Mouse (Mus musculus) urinary bladder, postnatal 14 days (tissue): ENCODE results near the gene Rab25.
"Not testable (repeated sequence)": the region's sequence is repeated elsewhere in the genome, so short reads cannot be mapped to it uniquely, and the experiment has no call there.

Experiments used
- DNase-seq: peaks from one replicate; pipeline ENCODE4 v3.0.0; 2021; ENCODE audit warnings: low spot score

The Rab25 gene

DNA sequence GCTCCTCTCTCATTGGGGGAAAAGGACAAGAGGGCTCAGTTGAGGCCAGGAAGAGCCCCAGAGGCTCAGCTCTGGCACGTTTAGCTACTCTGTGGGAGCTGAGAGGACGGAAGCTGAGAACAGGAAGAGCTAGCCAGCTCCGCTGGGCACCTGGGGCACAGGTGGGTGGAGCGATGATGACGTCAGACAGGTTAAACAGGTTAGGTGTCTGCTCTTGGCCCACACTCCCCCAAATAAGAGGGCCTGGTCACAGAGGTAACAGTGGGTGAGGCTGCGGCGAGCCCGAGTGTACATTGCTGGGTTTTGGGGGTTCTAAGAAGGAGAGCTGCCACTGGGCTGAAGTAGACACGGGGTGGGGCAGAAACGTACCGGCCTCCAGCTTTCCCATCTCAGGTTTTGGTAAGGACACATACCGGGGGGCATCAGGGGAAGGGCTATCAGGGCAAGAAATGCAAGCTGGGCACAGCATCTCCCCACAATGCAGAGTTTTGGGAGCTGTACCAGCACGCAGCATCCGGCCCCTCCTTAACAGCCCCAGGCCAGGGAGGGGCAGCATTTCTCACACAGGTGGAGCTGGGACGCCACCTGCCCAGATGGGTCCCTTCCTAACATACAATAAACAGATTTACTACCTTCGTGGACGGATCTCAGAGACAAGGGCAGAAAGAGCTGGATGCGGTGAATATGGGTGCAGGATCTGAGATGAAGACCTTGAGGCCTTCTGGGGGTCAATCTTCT is at the start of gene Rab25:
Gene Rab25, minus strand, starts transcription at position 121 of the 738 bp plus-strand sequence.
- peak; percentile 86 for DNase-seq

DNA sequence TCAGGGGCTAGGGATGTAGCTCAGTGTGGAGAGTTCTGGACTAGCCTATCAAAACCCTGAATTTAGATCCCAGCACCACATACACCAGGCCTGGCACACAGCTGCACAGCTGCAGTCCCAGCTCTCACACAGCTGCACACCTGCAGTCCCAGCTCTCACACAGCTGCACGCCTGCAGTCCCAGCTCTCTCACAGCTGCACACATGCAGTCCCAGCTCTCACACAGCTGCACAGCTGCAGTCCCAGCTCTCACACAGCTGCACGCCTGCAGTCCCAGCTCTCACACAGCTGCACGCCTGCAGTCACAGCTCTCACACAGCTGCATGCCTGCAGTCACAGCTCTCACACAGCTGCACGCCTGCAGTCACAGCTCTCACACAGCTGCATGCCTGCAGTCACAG is 48.4 kb upstream of the Rab25 start:
- not testable (repeated sequence) for DNase-seq

DNA sequence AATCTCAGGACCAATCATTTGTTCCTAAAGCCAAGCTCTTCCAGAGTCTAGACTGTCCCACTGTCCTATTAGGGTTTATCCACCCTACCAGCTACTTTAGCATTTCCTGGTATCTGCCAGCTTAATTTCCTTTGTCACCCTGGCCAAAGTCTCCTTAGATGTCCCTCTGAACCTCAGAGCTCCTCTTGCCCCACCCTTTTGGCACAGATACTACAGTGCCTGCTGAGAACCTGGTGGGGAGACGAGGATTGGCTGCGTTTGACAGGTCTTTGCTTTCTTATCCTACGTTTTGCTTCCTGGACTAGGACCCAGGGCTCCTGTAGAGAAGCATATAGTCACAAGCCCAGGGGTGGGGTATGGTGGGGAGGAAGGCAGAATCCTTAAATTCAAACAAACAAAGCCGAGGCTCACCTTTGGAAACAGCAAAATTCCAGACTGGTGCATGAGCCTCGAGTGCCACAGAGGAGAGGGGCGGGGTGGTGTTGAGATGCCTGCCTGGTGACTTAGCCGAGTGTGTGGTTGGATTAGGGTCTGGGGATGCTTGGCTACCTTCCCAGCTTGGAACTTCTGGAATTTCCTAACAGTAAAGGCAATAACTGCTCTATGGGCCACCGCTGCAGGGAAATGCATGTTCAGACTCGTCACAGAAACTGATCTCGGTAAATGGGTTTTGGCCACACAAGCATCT is 45.9 kb upstream of the Rab25 start:
- no peak for DNase-seq

DNA sequence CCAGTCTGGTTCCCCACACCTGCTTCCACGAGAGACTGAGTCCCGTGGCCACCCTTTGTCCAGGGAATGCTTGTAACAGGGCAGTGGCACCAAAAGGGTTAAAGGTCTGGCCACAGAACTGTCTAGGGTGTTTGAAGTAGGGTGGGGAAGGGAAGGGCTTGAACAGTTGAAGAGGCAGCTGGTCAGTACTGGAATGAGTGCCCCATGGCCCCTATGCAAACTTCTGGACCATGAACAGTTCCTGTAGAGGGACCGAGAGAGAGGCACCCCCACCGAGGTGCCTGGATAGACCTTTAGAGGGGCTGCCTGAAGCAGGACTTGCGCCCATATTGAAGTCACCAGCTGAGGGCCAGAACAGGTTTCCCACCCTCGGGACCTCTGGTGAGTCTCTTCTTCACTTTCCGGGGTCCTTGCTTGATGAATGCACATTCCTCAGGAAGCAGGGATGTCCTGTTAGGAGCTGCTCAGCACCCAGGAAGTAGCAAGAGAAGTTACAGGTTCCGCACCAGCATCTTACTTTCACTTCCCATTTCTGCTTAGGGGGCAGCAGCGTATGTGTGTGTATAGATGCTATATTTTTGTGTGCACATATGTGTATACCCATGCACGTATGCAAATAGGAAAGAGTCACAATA is 45.0 kb upstream of the Rab25 start:
- no peak for DNase-seq

DNA sequence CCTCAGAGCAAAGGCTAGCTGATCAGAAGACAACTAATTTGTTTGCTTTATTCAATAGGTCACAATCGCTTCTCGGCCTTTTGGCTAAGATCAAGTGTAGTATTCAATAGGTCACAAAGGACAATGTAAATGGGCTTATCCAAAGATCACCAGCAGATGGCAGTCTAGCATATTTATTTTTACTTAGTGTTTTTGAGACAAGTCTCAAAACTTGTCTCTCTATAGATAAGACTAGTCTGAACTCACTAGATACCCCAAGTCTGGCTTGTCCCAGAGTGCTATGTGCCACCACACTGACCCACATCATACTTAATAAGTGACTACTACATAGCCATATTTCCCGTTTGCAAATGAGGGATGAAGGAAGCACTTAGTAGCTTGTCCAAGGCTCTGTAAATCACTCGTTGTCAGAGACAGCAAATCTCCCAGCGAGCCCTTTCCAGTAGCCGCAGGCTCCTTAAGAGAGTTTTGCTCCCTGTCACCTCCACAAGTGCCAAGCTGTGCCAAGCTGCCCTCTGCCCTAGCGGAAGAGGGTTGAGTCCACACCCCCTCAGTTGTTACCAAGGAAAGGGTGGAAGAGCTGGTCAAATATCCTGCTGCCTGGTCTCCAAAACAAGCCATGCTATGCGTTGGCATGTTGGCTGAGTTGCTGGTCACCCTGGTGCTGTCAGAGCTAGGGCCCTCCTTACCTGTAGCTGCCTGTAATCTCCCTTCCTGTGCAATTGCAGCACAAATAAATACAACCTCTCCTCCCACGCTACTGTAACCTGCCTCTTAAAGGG is 44.0 kb upstream of the Rab25 start:
- DNase-seq, result peak; percentile 58

DNA sequence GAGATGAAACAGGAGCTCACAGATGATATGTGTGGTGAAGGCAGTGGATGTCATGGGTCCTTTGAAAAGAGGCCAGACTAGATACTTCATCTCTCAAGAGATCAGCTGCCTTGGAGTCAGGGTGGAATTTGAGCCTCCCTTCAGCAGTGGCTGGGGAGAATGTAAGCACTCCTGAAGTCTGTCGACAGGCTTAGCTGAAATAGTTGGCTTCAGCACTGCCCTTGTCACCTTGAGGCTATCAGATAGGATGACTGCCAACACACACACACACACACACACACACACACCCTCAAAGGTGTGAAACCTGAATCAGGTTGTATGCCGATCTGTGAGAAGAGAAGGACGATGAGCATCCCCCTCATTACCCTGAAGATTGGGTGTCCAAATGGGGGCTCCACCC is 42.9 kb upstream of the Rab25 start:
- DNase-seq, result no peak

DNA sequence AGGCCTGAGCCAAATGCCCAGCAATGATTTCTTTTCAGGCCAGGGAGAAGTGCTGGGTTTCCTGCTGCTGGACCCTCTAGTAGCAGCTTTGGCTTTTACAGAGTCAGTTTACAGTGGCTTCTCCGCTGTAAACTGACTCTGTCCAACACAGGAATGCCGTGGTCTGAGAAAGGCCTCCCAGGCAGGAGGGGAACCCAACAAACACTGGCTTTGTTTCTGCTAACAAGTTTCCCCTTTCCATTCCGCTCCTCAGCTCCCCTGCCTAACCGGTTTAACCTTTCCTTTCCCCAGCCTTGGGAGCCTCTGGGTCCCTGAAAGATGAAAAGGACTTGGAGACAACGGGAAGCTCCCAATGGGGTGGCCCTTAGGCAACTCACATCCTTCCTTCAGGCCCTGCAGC is 42.1 kb upstream of the Rab25 start:
- DNase-seq, result no peak

DNA sequence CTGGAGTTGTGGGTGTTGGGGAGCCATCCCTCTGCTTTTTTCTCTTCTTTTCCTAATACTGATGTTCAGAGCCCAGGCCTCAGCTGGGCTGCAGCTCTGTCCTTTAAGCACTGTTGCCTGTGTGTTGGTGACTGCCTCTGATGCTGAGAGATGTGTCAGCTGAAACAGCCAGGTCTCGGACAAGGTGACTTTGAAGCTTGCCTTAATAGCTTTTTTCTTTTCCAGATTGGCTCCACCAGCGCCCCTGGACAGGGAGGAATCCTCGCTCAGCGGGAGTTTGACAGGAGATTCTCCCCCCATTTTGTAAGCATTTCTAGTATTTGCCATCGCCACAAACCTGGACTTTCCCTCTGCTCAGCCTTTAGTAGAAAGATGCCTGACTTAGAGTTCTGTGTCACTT is 38.5 kb upstream of the Rab25 start:
- DNase-seq, result no peak

DNA sequence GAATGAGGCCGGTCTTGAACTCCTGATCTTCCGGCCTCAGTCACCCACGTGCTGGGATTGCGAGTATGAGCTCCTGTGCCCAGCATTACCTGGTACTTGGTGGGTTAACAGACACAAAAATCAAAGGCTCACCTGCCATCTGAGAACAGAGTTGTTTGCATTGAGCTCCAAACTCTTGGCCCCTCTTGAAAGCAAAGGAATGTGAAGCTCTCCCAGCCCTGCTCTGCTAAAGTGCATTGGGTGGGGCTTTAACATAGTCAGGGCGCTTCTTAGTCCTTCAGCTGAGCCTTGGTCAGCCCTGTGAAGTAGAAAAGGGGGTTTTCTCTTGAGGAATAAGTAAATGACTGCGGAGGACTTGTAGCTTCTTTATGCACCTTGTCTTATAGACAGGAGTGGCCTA is 37.7 kb upstream of the Rab25 start:
- no peak for DNase-seq

DNA sequence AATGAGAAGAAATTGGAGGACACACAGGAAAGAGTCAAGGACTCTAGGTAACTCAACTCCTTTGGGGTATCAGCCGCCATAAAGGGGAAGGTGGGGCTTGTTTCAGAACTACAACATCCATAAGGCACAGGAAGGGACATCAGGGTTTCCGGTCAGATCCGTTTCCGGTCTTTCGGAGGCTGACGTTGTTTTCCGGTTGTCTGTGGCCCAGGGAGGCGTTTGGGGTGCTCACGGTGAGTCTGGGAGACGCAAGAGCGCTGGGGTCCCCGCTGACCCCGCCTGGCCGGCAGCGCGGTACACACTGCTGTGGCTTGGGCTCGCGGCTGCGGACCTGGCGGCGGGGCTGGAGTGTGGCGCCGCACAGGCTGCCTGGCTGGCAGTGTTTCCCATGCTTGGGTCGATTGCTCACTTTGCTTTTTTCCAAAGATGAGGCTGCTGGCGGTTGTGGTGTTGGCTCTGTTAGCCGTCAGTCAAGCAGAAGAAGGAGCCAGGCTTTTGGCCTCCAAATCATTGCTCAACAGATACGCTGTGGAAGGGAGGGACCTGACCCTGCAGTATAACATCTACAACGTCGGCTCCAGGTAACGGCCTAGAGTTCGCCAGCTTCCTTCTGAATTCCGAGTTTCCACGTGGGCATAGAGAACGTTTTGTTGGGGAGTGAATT is 31.5 kb upstream of the Rab25 start:
- DNase-seq, result peak; percentile 79

DNA sequence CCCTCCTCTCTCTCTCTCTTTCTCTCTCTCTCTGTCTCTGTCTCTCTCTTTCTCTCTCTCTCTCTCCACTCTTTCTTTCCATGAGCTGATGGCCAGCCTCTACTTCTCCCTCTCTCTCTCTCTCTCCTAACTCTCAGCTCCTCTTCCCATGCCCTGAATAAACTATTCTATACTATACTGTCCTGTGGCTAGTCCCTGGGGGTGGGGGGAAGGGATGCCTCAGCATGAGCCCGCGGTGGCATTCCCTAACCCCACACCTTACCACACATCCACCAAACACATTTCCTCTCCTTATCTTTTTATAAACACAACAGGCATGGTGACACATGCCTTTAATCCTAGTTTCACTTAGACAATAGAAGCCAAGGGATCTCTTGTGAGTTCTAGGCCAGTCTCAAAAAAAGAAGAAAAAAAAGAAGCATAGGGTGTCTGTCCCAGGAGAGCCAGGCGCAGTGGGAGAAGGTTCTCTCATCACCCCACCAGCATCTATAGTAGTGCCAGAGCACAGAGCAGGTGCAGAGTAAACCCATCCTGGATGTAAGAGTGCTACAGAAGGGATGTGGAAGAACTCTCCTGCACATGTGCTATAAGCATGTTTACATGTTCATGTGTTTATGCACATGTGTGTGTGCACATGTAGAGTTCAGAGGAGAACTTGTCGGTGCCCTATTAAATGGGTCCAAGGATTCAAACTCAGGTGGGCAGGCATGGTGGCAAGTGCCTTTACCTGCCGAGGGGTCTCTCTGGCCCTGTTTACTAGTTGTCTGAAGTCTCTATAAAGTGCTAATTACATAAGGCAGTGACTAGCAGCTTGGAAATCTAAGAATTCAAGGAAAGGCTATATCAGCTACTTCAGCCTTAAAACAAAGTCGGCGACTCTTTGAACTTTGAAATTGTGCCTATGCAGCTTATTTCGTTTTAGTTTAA is 30.7 kb upstream of the Rab25 start:
- DNase-seq, result no peak

DNA sequence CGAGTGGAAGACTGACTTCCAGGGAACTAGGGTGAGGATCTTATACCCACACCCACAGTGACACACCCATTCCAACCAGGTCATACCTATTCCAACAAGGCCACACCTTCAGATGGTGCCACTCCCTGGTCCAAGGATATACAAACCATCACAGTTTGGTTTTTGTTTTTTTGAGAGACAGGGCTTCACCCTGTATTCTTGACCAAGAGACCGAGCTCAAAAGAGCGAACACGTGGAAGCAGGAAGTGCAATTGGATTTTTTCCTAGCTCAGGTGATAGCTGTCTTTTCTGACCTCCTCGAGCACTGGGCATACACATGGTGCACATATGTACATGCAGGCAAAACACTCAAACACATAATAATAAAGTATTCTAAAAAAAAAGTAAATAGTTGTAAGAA is 29.7 kb upstream of the Rab25 start:
- DNase-seq, result not testable (repeated sequence)

DNA sequence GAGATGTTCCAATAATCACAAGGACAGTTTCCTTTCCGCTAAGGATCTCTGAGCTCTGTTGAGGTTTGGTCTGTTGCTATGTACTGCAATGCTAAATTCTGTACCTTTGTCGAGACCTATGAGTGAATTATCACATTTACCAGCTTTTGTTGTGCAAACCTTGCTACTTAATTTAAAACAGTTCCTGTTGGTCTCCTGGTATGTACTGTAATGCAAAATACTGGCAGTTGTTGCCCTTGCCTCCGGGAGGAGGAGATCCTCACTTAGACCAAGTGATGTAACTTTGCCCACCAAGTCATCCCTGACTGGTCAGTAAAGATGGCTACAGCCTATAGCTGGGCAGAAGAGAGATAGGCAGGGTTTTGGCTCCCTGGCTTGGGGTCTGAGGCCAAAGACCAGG is 27.4 kb upstream of the Rab25 start, which contains the start of gene Ssr2:
Gene Ssr2, plus strand, starts transcription at position 337 of the 400 bp plus-strand sequence.
- no peak for DNase-seq

DNA sequence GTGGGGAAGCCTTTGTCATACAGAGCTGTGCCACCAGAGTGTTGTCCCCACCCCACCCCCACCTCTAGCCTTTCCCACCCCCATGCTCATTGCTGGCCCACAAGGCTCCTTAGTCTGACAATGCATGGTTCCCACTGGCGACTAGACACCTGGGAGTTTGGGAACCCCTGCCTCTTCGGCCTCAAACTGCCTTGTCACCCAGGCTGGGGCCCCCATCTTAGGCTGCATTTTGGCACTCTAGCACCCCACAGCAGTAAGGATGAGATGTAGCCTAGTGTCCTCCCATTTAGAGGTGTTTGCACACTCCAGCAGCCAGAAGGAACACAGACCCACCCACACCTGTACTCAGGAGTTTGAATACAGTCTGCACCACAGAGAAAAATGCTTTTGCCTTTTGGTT is 25.7 kb upstream of the Rab25 start:
- no peak for DNase-seq

DNA sequence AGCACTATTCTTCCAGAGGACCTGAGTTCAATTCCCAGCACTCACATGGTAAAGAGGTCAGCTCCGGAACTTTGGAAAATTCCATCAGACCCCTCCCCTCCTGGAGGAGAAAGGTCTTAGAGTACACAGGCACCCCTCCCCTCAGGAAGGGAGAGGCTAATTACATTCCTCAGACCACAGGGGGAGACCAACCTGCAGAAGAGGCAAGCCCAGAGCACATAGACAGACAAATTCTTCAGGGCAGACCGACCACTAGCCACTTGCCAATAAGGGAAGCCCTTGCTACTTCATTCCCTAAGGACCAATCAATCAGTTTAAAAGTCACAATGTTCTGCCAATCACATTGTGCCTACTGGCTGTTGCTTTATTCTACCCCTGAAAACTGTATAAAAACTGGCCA is 24.7 kb upstream of the Rab25 start:
- DNase-seq, result no peak

DNA sequence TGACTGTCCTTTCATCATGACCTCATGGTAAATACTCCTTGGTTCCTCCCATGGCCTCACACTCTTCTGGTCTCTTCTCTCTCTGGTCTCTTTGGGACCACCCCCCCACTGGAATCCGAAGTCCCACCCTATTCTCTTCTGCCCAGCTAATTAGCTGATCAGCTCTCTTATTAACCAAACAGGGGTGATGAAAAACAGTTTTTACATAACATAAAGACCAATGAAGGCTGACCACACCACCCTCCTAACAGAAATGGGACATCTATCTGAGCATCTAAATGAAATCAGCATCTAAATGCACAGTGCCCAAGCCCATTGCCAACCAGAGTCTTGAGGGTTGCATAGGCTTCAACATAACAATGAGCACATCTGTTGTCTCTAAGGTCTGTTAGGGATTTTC is 23.8 kb upstream of the Rab25 start:
- DNase-seq, result no peak

DNA sequence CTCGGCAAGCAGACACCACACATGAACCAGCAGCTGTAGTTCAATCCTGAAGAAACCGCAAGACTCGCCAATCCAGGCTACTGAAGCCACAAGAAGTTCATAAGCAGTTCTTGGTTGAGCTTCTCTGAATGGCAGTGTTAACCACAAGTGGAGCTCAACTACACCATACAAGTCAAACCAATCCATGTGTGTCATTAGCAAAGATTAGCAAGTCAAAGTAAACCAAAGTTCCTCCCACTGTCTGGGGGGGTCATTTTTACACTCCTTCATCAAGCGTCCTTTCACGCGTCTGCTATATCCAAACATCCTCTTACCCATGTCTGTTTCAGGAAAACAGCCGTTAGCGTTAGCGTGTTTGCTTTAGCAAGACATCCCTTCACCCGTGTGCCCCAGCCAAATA is 22.2 kb upstream of the Rab25 start:
- no peak for DNase-seq

DNA sequence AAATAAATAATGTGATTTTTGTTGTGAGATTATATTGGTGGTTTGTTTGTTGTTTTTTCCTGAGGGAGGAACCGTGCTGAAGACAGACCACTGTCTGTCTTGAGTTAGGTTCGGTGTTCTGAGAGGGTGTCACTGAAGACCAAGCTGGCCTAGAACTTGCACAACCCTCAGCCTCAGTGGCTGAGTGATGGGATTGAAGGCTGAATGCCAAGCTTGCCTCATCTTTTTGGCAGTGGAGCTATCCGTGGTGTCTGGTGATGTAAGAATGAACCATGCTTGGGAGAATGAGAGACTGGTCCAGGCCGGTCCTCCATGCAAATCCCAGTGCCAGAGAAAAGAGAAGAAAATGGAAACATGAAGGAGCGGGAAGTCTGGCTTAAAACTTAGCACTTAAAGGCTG is 21.6 kb upstream of the Rab25 start:
- DNase-seq, result no peak

DNA sequence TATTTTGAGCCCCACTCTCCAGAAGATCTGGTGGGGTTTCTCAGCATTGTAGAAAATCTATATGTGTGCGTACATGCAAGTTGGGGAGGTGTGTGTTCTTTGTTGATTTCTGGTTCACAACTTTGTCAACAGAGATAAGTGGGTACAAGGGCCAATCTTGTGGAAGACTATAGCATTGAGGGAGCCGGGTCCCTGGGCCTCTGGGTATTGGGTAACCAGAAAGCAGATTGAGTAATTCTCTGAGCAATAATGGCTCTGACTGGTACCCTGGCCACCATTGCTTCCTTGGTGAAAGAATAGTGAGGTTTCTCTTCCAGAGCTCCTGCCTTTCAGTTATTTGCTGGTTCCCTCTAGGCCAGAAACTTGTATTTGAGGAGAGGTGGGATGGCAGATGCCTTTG is 21.0 kb upstream of the Rab25 start:
- DNase-seq, result no peak

DNA sequence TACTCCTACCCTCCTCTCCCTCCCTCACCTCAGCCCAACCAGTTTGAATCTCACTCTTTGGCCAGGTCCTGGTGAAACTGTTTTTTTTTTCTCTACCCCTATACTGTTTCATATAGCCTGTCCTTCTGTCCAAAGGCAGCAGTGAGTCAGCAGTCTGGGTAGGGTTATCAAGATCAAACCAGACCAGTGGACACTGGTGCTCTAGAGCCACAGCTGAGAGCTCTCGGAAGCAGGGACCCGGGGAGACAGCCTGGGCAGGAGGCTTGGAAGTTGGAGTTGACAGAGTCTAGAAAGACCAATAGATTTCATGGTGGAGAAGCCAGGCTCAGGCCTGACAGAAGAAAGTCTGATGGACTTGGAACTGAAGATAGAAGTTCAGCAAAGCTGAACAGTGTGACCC is 20.5 kb upstream of the Rab25 start:
- DNase-seq, result no peak

DNA sequence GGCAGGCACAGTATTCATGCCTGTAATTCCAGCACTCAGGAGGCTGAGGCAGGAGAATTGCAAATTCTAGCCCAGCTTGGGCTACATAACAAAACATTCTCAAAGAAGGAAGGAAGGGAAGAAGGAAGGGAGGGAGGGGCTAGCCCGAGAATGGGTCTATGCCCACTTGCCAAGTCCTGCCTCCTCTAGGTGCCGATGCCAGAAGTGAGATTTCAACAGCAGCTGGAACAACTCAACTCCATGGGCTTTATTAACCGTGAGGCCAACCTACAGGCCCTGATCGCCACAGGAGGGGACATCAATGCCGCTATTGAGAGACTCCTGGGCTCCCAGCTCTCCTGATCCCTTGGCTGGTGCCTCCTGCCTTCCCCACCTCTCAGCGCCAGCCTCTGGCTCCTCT is 19.8 kb upstream of the Rab25 start:
- DNase-seq, result no peak
